Mouse (Mus musculus) Patski (cell line): ENCODE results near the gene Mbd6. TPM values are rescaled to one million over a fixed set of nuclear protein-coding genes. Genes with fewer than 3 reads are reported as not detected.
A peak's percentile ranks its signal among the peaks of the same experiment; 100 is the strongest.
"Not testable (repeated sequence)": the region's sequence is repeated elsewhere in the genome, so short reads cannot be mapped to it uniquely, and the experiment has no call there.

ENCODE experiments used
- ATAC-seq: fragments of 100-300 bp; one replicate; pipeline ENCODE4 v1.8.0; 2021
- CTCF ChIA-PET: fragments of 350-600 bp; sonication (Branson Sonifier 250); formaldehyde crosslinking; loops from one replicate; lab custom pipeline; 2022; ENCODE audit warnings: inconsistent platforms; lab: Charles Lee
- POLR2A ChIA-PET: fragments of 350-600 bp; sonication (Branson Sonifier 250); formaldehyde crosslinking; loops from one replicate; lab custom pipeline; 2022; ENCODE audit warnings: antibody characterized with exemption, inconsistent platforms; lab: Charles Lee
- DNase-seq: peaks from one replicate; pipeline ENCODE4 v3.0.0-alpha.2; 2011; ENCODE audit warnings: low read depth, low spot score
- H3K27me3 ChIP-seq: fragments of 371-371 bp; one replicate; pipeline ENCODE4 v1.5.1; 2021
- CTCF ChIP-seq: fragments of 100-300 bp; IDR thresholded peaks from one replicate; pipeline ENCODE4 v1.5.1; 2021
- in situ Hi-C: fragments of 300-500 bp; cut with MboI; formaldehyde crosslinking; loops from 3 replicates; pipeline ENCODE4 v1.11.1; 2018; ENCODE audit warnings: low pct_unique_long_range_greater_than_20kb, mixed read lengths
- polyA plus RNA-seq: library from polyadenylated mRNA; unstranded; gene quantifications from one replicate; pipeline ENCODE4 v1.2.3, GENCODE M21; 2021

The Mbd6 gene
- polyA plus RNA-seq, 1 experiment from 2014 or later = 55.1 TPM

- in situ Hi-C loops = loop anchor here (5.0 kb wide), 1 partner anchor 60 kb away; no protein-coding TSS in a partner anchor
- DNase-seq (no peak), ATAC-seq (no peak)
- TF ChIP-seq CTCF = no peak
- ChIA-PET POLR2A (interaction anchor here (0.7 kb wide), 1 partner anchor 999 kb away, joined by 3 read pairs; no protein-coding TSS in a partner anchor), CTCF (interaction anchor here (1.4 kb wide), 1 partner anchor 21 kb away, joined by 4 read pairs; no protein-coding TSS in a partner anchor)
- H3K27me3 ChIP-seq = no peaks in the 10 kb centered on the region
Measured at GRCm38 (mm10) chr10:127317277-127317676, 28.5 kb upstream of the Mbd6 start.

- DNase-seq, CTCF ChIA-PET, POLR2A ChIA-PET, H3K27me3 ChIP-seq, ATAC-seq: not testable (repeated sequence)
- in situ Hi-C loops = loop anchor here (5.0 kb wide), 1 partner anchor 58 kb away; no protein-coding TSS in a partner anchor
- TF ChIP-seq CTCF = peak; percentile 35
Measured at GRCm38 (mm10) chr10:127314950-127315349, 26.1 kb upstream of the Mbd6 start.

GRCm38 (mm10) chr10:127313516-127313915 is 24.7 kb upstream of the Mbd6 start:
- H3K27me3 ChIP-seq, DNase-seq, ATAC-seq, POLR2A ChIA-PET, in situ Hi-C loops: not testable (repeated sequence)
- CTCF ChIA-PET = interaction anchor here (1.0 kb wide), 2 partner anchors 13 to 25 kb away, joined by 3 to 4 read pairs; no protein-coding TSS in a partner anchor

- no peak for ATAC-seq
- ChIA-PET CTCF (interaction anchor here (1.0 to 2.0 kb wide), 5 partner anchors 9 to 26 kb away, joined by 3 to 8 read pairs (median 4); partner anchors contain the start of gene Arhgap9), POLR2A (interaction anchor here (1.5 kb wide), 1 partner anchor 19 kb away, joined by 3 read pairs; no protein-coding TSS in a partner anchor)
- no peaks in the 10 kb centered on the region for H3K27me3 ChIP-seq
- no peak for DNase-seq
- in situ Hi-C loops = no loop called here
- TF ChIP-seq CTCF = no peak
Measured at GRCm38 (mm10) chr10:127312858-127313257, 24.0 kb upstream of the Mbd6 start.

GRCm38 (mm10) chr10:127312356-127312676 is 23.5 kb upstream of the Mbd6 start:
- no peak for TF ChIP-seq CTCF
- POLR2A ChIA-PET = interaction anchor here (1.5 kb wide), 1 partner anchor 18 kb away, joined by 3 read pairs; no protein-coding TSS in a partner anchor
- DNase-seq = no peak
- CTCF ChIA-PET = interaction anchor here (0.8 to 2.0 kb wide), 7 partner anchors 8 to 27 kb away, joined by 3 to 8 read pairs (median 4); partner anchors contain the start of gene Arhgap9
- no peaks in the 10 kb centered on the region for H3K27me3 ChIP-seq
- in situ Hi-C loops = no loop called here
- peak; percentile 40 for ATAC-seq

- DNase-seq (peak; percentile 80), ATAC-seq (peak; percentile 88)
- in situ Hi-C loops = no loop called here
- ChIA-PET CTCF (interaction anchor here (0.8 to 2.0 kb wide), 6 partner anchors 8 to 27 kb away, joined by 3 to 8 read pairs (median 4); partner anchors contain the start of gene Arhgap9), POLR2A (interaction anchor here (1.1 to 1.5 kb wide), 3 partner anchors 18 to 25 kb away, joined by 3 to 4 read pairs (median 3); no protein-coding TSS in a partner anchor)
- H3K27me3 ChIP-seq = no peaks in the 10 kb centered on the region
- TF ChIP-seq CTCF = no peak
Measured at GRCm38 (mm10) chr10:127311476-127312355, 22.9 kb upstream of the Mbd6 start, which contains the start of gene Mars. Gene Mars, minus strand, starts transcription at chr10:127311786.

- CTCF ChIA-PET = interaction anchor here (0.6 to 2.0 kb wide), 2 partner anchors 8 to 11 kb away, joined by 3 to 7 read pairs; partner anchors contain the start of gene Arhgap9
- no peak for TF ChIP-seq CTCF
- H3K27me3 ChIP-seq = no peaks in the 10 kb centered on the region
- peak; percentile 23 for ATAC-seq
- POLR2A ChIA-PET = interaction anchor here (0.9 to 1.2 kb wide), 3 partner anchors 16 to 24 kb away, joined by 3 to 4 read pairs (median 3); no protein-coding TSS in a partner anchor
- in situ Hi-C loops = no loop called here
- no peak for DNase-seq
Measured at GRCm38 (mm10) chr10:127310523-127311475, 22.0 kb upstream of the Mbd6 start.

- CTCF ChIA-PET = interaction anchor here (1.5 kb wide), 1 partner anchor 11 kb away, joined by 5 read pairs; no protein-coding TSS in a partner anchor
- in situ Hi-C loops, H3K27me3 ChIP-seq, POLR2A ChIA-PET, DNase-seq, ATAC-seq: not testable (repeated sequence)
Measured at GRCm38 (mm10) chr10:127309167-127309566, 20.3 kb upstream of the Mbd6 start.

- ChIA-PET CTCF (no interaction called here), POLR2A (interaction anchor here (0.6 to 1.2 kb wide), 2 partner anchors 12 to 21 kb away, joined by 3 to 4 read pairs; no protein-coding TSS in a partner anchor)
- H3K27me3 ChIP-seq = no peaks in the 10 kb centered on the region
- in situ Hi-C loops = no loop called here
- no peak for TF ChIP-seq CTCF
- no peak for ATAC-seq
- no peak for DNase-seq
Measured at GRCm38 (mm10) chr10:127303136-127303535, 14.3 kb upstream of the Mbd6 start.
